Mouse (Mus musculus): ENCODE measurements around the gene Mgat5.

DNA sequence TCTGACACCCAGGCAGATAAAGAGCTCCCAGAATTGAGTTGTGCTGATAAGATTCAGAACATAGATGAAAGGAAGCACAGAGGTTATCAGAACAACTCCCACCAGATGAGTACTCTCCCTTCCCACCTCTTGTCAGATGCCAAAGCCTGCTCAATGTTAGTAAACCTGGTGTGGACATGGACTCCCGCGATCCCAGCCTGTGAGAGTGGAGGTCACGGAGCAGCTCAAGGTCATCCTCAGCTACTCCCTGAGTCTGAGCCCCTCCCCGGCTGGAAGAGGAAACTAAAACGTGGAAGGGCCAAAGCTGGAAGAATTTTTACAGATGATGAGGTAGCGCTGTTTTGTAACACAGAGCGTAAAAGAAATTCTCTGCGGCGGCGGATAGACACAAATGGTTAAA, 116.1 kb downstream of the Mgat5 start:
- no peak for TF ChIP-seq POLR2A (IDR thresholded peaks at IDR 0.05; ENCODE audit: insufficient read length, low read depth)
- no peak for TF ChIP-seq TCF12 (IDR thresholded peaks at IDR 0.05; ENCODE audit: insufficient read depth, poor library complexity, severe bottlenecking)
- no peak for TF ChIP-seq USF1 (IDR thresholded peaks at IDR 0.05; ENCODE audit: low read depth)
- no peak for TF ChIP-seq MAX (IDR thresholded peaks at IDR 0.05; ENCODE audit: low read depth)
- no peak for TF ChIP-seq MYOG (IDR thresholded peaks at IDR 0.05; ENCODE audit: control insufficient read depth in 1 of 3, insufficient read depth in 1 of 3, insufficient read length in 2 of 3, low read depth in 2 of 3)
- no peak for TF ChIP-seq MYOD1 (IDR thresholded peaks at IDR 0.05; ENCODE audit: control insufficient read depth in 1 of 3, insufficient read length in 2 of 3, low read depth in 2 of 3)
- TF ChIP-seq CEBPB (IDR thresholded peaks at IDR 0.05; ENCODE audit: insufficient read depth, poor library complexity, severe bottlenecking): no peak
